Mouse (Mus musculus) olfactory bulb, adult 2 months (tissue): Measurements from ENCODE around the gene Polr3gl.

Experiments used
- CTCF ChIP-seq: fragments of 200-500 bp; IDR thresholded peaks from 2 replicates; pipeline ENCODE4 v1.5.1; 2012; ENCODE audit warnings: low read depth, mild to moderate bottlenecking, low read length, moderate library complexity; ENCODE audit not compliant: insufficient read depth
- POLR2A ChIP-seq: fragments of 200-500 bp; IDR thresholded peaks from 2 replicates; pipeline ENCODE4 v1.6.1; 2012; ENCODE audit warnings: mild to moderate bottlenecking, low read depth, low read length, moderate library complexity; ENCODE audit not compliant: insufficient read depth

GRCm38 (mm10) chr3:96577566-96577965 lies 16.4 kb downstream of the Polr3gl start:
- TF ChIP-seq POLR2A (no peak), CTCF (no peak)
